Mouse (Mus musculus) layer of hippocampus, adult 2 months (tissue): ENCODE data around the gene Polr3h. TPM values are rescaled to one million over a fixed set of nuclear protein-coding genes. Genes with fewer than 3 reads are reported as not detected.
"Not testable (repeated sequence)": the region's sequence is repeated elsewhere in the genome, so short reads cannot be mapped to it uniquely, and the experiment has no call there.

Experiments used
- DNase-seq, 2 experiments: peaks; one replicate each; pipeline ENCODE4 v3.0.0; 2022; ENCODE audit warnings: low spot score in 2 of 2
- H3K27ac ChIP-seq: fragments of 200-600 bp; 2 replicates; pipeline ENCODE4 v1.8.1; 2022
- H3K4me3 ChIP-seq: fragments of 200-600 bp; 2 replicates; pipeline ENCODE4 v1.8.1; 2022; ENCODE audit warnings: mild to moderate bottlenecking
- CTCF ChIP-seq: fragments of 200-600 bp; conservative IDR thresholded peaks from 2 replicates; pipeline ENCODE4 v1.8.1; 2022; ENCODE audit warnings: antibody characterized with exemption, mild to moderate bottlenecking, moderate library complexity
- total RNA-seq, 2 experiments: library from RNA; stranded (reverse); gene quantifications; 2 replicates each; pipeline ENCODE4 v1.2.3; 2021

Polr3h gene
- total RNA-seq, 2 experiments from 2014 or later: 44.8 to 51.4 TPM

GRCm38 (mm10) chr15:81921255-81921654 lies 4.8 kb downstream of the Polr3h start:
- no peak overlapping the region; the same call in 1 of the 2 replicates for H3K4me3 ChIP-seq
- H3K27ac ChIP-seq: peak overlapping the region; percentile 89
- DNase-seq: no peak

DNA sequence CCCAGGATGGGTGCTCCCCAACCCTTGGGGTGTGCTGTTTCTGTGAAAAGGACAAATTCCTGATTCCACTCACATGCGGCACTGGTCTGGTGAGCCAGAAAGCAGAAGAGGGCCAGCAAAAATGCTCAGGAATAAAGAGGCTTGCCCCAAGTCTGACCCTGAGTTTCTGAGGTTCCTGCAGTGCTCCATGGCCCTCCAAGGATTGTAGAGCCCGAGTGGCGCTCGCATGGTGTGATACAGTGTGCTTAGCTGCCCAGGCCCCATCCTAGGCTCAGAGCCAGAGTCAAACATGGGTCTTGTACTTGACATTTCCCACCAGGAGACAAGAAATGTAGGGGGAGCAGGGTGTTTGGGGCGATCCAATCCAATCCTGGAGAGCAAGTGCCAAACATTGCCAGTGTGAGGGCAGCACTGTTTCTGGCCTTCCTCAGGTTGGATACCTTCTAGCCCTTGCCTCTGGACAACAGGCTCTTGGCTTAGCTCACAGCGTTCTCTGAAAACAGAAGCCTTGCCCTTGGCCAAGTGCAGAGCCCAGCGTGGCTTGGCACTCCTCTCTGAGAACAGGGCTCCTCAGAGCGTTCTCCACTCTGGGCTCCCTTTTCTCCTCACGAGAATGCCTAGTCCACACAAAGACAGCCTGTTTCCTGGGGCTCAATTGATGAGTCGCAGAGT lies 5.4 kb downstream of the Polr3h start:
- DNase-seq: peak in 1 of 2 experiments; percentile 74
- no peak overlapping the region for H3K4me3 ChIP-seq
- no peak for TF ChIP-seq CTCF
- H3K27ac ChIP-seq: peak overlapping the region; percentile 89

More at GRCm38 (mm10) chr15:81921255-81921654, 4.8 kb downstream of the Polr3h start:
- no peak for TF ChIP-seq CTCF

- H3K4me3 ChIP-seq: no peak overlapping the region
- peak overlapping the region; percentile 78 for H3K27ac ChIP-seq
- no peak for TF ChIP-seq CTCF
- no peak for DNase-seq
These were observed 7.0 kb downstream of the Polr3h start for GRCm38 (mm10) chr15:81919062-81919461.

DNA sequence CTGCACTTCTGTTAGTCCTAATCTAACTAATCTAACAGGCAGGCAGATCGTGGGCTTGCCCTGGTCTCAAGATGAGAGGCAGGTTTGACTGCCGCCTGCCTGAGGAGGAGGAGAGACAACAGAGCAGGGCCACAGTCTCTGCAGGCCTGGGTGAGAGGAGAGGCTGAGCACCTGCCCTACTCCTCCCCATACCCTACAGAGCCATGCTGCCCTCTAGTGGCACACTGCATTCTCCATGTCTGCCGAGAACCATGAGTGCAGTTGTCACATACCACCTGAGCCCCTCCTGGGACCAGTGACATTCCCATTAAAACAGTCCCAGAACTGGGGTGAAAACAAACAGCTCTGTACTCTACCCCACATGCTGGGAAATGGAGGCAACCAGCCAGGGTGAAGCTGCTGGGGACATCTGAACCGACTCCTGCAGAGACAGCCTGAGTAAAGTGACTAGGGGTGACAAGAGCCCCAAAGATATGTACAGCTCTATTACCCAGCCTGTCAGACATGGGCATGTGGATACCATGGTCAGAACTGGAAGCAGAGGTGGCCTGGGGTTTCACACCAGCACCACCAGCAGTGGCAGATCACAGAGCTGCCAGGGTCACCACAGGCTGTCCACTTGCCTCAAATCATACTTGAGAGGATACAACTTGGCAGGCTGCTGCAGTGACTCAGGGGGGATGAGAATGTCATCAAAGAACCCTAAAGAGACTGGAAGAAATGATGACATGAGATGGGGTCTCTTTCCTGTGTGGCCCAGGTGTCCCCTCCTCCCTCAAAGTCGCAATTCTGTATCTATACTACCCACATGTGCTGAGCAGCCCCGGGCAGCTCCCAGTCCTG lies 8.2 kb downstream of the Polr3h start:
- peak; percentile 95 for TF ChIP-seq CTCF
- H3K27ac ChIP-seq: peak overlapping the region; percentile 78; the same call in 1 of the 2 replicates
- DNase-seq: peak in 1 of 2 experiments; percentile 74
- no peak overlapping the region for H3K4me3 ChIP-seq

DNA sequence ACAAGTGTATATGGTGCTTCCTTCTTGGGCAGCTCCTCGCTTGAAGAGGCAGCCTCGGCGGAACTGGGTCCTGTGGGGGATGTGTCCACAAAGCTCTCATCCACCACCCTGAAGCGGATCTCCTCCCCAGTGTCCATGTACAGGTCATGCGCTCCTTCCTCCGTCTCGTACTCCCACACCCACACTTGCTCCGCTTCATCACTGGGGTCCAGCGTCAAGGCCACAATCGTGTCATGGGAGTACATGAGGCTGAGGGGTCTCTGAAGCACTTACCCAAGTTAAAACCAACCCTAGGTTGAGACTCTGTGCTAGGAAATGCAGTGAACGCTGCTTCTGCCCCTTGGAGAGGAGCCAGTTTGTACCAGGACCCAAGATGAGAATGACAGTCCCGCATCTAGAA lies 8.8 kb downstream of the Polr3h start:
- no peak overlapping the region for H3K4me3 ChIP-seq
- H3K27ac ChIP-seq: peak overlapping the region; percentile 78; the same call in 1 of the 2 replicates
- no peak for TF ChIP-seq CTCF
- DNase-seq: no peak

DNA sequence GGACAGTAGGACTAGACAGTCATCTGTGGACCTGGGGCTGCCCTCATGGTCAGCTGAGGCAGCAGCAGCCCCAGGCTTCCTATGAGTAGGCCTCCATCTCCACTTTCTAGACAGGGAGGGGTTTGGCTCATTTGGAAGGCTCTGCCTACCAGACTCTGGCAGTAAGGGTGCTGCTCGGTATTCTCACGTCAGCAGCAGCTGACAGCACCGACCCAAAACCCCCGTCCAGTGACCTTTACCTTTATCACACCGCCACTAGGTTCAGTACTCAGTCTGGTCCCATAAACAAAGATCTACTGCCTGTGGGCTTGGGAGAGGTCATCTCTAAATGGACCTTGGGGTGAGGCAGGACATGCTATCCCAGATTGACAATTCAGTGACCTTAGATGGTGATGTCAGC lies 10.4 kb downstream of the Polr3h start:
- no peak overlapping the region; the same call in 1 of the 2 replicates for H3K27ac ChIP-seq
- no peak for TF ChIP-seq CTCF
- H3K4me3 ChIP-seq: no peak overlapping the region
- no peak for DNase-seq

GRCm38 (mm10) chr15:81914668-81915067 lies 11.4 kb downstream of the Polr3h start:
- TF ChIP-seq CTCF: no peak
- Histone ChIP-seq H3K4me3 (no peak overlapping the region), H3K27ac (no peak overlapping the region)
- DNase-seq: no peak

DNA sequence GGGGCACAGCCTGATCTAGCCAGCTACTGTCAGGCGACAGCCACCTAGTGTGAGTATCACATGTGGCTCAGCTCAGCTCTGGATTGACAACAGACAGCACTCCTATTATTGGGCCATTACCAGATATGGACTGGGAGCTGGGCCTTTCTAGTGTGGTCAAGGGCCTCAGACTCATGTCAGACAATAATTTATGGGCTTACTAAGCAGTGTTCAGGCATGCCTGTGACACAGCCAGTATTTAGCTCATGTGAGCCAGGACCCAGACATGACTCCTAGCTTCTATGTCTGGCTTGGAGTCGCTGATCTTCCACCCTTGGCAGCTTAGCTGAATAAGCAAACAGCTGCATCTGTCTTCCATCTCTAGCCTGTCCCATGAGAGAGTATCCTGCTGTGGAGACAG lies 13.5 kb downstream of the Polr3h start:
- H3K27ac ChIP-seq: peak overlapping the region; percentile 18; the same call in 1 of the 2 replicates
- DNase-seq: no peak
- no peak overlapping the region for H3K4me3 ChIP-seq
- no peak for TF ChIP-seq CTCF

DNA sequence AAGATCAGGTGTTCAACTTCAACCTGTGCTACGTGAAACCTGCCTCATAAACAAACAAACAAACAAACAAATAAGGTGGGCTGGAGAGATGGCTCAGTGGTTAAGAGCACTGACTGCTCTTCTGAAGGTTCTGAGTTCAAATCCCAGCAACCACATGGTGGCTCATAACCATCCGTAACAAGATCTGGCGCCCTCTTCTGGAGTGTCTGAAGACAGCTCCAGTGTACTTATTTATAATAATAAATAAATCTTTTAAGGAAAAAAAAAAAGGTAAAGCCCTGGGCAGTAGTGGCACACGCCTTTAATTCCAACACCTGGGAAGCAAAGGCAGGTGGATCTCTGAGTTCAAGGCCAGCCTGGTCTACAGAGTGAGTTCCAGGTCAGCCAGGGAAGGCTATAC lies 17.3 kb downstream of the Polr3h start:
- not testable (repeated sequence) for H3K4me3 ChIP-seq, H3K27ac ChIP-seq, DNase-seq
- TF ChIP-seq CTCF: peak; percentile 70

- no peak for TF ChIP-seq CTCF
- no peak for DNase-seq
- H3K27ac ChIP-seq: no peak overlapping the region
- no peak overlapping the region for H3K4me3 ChIP-seq
These were observed 18.1 kb downstream of the Polr3h start for GRCm38 (mm10) chr15:81907953-81908352.

DNA sequence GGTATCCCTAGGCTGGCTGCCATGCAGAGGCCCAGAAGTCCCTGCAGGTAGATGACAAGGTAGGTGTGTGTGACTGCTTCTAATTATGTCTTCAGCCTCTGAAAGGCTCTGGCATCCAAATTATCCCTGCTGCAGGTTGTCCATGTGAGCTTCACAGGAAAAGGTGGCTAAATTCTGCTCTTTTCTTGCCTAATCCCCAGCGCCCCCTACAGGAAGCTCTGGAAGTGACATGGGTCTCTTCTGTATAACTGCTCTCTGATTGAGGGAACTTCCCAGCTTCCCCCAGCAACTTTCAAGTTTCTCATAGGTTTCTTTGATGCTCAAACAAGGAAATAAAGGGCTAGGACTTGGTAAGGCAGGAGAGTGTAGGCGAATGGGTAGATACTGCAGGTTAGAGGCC lies 21.1 kb downstream of the Polr3h start:
- Histone ChIP-seq H3K27ac (no peak overlapping the region; the same call in 1 of the 2 replicates), H3K4me3 (no peak overlapping the region)
- peak; percentile 94 for TF ChIP-seq CTCF
- peak; percentile 41 to 87 for DNase-seq

- no peak for TF ChIP-seq CTCF
- DNase-seq: no peak
- no peak overlapping the region; the same call in 1 of the 2 replicates for H3K4me3 ChIP-seq
- peak overlapping the region; percentile 84 for H3K27ac ChIP-seq
These were observed 27.3 kb downstream of the Polr3h start for GRCm38 (mm10) chr15:81898751-81899150.

DNA sequence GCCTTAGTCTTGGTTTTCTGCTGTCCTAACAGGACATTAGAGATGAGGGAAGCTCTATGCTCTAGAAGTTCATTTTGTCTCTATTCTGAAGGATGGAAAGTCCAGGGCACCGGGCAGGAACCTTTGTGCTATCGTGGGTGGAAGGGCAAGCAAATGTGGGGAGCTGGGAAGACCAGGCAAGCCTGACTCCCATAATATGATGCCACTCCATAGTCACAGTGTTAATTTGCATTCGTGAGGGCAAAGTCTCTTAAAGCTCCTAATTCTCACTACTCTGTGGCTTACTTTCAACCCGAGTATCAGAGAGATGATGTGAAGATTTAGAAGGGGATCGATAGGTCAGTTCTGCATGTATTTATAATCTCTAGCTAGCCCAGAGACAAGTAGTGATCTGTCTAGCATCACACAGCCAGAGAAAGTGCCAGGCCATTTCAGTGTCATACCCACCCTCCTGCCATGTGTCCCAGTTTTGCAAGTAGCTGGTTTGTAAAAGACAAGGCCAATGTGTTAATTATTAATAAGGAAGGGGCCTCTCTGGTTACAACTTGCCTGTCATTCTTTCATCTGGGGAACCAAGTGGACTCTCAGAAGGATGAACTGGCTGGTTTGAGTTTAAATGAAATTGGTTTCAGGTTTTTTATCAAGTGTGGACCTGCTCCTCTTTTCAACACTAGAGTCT lies 28.3 kb downstream of the Polr3h start:
- H3K4me3 ChIP-seq: no peak overlapping the region
- TF ChIP-seq CTCF: no peak
- peak overlapping the region; percentile 84 for H3K27ac ChIP-seq
- DNase-seq: no peak
